Mouse (Mus musculus): ENCODE data around the gene Slu7. TPM values are rescaled to one million over a fixed set of nuclear protein-coding genes. Genes with fewer than 3 reads are reported as not detected.

Gene Slu7
- 10 to 100 TPM; 34.0 to 36.5 TPM for total RNA-seq (2021)
- long read RNA-seq, experiment 1, transcript Slu7-201 (16 exons, 3,625 nt): major isoform, 21 of 61 reads
- long read RNA-seq, experiment 1, partial matches to known transcripts: 2 of 61 reads
- long read RNA-seq, experiment 1, other reads (novel, unspliced or antisense): 38 of 61 reads
- long read RNA-seq, experiment 2, transcript Slu7-201 (16 exons, 3,625 nt): major isoform, 20 of 56 reads
- long read RNA-seq, experiment 2, partial matches to known transcripts: 3 of 56 reads
- long read RNA-seq, experiment 2, other reads (novel, unspliced or antisense): 33 of 56 reads

DNA sequence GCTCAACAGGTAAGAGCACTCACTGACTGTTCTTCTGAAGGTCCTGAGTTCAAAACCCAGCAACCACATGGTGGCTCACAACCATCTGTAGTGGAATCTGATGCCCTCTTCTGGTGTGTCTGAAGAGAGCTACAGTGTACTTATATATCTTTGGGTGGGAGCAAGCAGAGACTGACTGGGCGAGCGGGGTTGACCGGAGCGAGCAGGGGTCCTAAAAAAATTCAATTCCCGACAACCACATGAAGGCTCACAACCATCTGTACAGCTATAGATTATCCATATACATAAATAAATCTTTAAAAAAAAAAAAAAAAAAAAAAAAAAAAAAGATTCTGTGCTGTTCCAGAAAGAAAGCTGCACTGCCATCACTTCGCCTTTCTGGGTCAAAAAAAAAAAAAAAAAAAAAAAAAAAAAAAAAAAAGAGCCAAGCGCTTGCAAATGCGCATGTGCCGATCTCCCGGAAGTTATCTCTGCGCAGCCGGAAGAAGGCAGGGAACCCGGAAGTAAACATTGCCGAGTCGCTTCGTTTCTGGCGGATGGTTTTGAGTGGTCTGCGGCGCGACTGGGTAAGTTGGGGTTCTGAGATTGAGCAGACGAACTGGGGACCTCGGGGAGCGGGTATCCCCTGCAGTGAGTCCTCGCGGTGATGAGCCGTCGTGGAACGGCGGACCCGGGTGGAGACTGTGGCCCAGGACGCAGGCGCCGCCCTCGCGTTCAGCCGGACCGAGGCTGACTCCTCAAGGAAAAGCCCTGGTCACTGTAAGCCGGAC, at the start of gene Slu7:
Gene Slu7, plus strand, starts transcription at position 491 of the 770 bp plus-strand sequence.
- DNase-seq (ENCODE audit: low spot score): peak; percentile 75

DNA sequence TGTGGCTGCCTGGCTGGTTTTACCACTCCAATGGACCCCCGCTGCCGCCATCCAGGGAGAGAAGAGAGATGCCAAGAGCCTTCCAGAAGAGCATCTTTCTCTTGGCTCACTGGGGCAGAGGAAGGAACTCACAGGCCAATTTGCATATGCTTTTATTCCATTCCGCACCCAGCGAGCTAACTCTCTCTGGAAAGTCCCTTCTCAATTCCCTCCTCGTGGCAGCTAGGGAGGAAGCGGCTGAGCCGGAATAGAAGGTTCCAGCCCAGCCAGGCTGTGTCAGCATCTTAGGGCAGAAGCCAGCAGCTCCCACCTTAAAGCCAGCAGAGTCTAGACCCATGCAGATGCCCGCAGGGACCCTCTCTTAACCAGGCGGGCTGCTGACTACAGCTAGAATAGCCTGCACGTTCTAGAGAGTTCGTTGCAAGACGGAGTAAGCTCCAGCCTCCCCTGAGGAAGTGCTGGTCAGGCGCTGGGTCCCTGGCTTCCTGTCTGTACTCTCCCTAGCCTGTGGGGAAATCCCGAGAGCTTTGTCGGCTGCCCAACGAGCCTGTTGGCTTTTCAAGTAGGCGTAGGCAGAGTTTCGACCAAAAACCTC, 48.4 kb upstream of the Slu7 start:
- DNase-seq (ENCODE audit: low spot score): peak; percentile 29

DNA sequence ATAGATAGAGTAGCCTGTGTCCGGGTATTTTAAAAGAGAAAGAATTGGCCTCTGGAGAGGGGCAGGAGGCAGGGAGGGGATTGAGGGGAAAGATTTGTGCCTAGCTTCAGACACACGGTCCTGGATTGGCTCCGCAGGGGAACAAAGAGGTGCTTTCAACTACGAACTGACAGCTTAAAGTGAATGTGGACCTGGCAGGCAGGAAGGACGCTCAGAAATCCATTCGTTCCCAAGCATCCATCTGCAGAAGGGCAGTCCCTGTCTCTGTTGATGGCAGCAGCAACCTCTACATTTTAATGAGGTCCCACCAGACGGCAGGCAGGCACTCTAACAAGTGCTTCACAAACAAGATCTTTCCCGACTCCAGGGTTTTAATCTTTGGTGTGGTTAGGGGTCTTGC, 47.8 kb upstream of the Slu7 start:
- DNase-seq (ENCODE audit: low spot score): no peak

DNA sequence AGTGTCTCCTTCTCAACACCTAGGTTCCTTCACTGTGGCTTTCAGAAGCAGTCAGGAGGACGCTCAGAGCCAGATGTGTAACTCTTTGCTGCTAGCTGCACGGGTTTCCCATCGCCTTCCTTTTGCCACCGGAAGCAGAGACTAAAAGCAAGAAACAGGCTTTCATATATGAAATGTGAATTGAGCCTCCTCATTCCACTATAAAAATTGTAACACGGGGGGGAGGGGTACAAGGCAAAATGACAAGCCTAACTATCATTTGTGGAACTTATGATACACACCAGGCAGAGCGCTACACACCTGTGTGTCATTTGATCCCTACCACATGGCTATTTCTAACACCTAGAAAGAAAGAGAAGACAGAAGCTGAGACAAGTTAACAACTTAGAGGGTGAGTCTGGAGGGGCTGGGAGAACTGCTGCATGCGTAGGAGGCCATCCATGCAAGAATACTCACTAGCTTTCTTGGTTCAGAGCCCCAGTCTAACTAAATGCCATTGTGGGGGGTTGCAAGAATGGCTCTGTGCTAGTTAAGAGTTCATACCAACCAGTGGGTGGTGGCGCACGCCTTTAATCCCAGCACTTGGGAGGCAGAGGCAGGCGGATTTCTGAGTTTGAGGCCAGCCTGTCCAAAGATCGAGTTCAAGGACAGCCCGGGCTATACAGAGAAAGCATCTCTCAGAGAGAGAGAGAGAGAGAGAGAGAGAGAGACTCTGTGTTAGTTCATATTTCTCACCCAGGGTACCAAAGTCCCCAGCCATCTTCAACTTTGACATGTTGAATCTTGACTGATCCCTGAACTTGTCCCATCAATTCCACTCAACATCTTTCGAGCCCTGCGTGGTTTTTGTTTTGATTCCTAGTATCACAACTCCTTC, 46.3 kb upstream of the Slu7 start:
- no peak for DNase-seq (ENCODE audit: low spot score)

DNA sequence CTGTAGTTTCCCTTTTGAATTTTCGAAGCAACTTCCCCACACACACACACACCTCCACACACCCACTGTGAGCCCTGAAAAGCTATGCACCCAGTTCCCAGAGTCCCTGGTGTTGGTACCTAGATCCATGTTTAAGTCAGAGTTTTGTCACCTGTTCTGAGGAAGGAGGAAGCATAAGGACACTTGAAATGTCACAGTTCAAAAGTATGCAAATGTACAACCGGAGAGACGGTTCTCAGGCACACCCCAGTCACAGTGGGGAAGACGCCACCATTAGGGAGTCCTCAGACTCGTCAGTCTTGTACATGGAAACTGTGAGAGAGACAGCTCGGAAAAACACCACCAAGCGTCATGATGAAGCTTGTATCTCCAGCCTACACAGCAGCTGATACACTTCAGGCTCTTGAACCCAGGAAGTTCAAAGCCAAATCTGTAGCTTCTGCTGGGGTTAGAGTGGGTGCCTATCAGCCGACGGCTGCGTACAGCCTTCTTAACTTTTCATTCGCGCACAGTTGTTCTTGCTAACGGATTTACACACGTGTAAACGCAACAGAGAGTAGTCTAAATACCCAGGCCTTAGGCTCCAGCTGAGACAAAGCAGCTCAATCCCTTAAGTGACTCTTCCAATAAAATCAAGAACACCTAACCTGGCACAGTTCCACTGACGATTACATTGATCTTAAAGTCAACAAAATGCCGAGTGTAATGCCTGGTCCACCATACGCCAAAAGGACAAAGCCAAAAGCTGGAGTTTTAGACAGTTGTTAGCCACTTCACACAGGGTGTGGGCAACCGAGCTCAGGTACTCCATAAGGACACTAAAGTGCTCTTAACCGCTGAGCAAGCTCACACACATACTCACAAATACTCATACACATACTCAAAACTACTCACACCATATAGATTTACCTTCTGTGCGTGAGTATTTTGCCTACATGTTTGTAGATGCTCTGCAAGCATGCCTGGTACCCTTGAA, 45.1 kb upstream of the Slu7 start:
- DNase-seq (ENCODE audit: low spot score): no peak

DNA sequence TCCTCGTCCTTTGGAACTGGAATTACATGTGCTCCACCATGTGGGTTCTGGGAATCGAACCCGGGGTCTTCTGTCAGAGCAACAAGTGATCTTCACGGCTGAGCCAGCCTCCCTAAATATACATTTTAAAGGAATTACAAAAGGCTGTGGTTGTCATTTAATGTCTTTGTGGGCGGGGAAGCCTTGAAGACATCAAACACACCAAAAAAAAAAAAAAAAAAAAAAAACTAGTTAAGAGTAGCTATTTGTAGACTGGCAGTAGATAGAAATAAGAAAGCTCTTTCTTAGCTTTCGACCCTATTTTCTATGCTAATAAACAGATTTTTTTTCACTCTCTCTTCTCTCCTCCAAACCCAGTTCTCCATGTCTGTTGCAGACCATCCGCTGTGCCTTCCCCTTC, 44.4 kb upstream of the Slu7 start:
- no peak for DNase-seq (ENCODE audit: low spot score)

DNA sequence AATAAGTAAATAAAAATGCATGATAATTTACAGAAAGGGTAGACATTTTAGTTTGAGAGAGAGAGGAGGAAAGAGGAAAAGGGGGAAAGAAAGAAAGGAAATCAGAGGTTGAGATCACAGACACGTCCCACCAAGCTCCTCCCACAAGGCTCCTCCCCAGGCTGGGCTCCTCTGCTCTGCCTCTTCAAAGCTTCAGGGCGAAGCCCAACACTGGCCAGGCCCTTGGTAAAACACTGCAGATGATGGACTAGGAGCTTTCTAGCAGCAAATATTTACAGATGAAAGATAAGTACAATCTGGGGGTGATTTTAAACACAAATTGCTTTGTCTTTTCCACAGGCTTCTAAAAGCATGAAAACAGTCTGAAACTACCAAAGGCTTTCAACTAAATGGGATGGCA, 40.8 kb upstream of the Slu7 start:
- no peak for DNase-seq (ENCODE audit: low spot score)

DNA sequence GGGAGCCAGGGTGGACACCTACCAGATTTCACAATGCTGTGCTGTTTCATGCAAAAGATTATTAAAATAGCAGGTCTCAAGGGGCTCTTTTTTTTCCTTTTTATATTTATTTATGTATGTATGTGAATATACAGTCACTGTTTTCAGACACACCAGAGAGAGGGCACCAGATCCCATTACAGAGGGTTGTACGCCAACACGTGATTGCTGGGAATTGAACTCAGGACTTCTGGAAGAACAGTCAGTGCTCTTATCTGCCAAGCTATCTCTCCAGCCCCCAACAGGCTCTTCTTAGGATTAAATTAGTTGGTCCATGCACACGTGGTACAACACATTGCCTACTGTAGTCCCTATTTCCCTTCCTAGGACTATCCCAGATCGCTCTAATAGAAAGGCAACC, 40.2 kb upstream of the Slu7 start:
- no peak for DNase-seq (ENCODE audit: low spot score)

DNA sequence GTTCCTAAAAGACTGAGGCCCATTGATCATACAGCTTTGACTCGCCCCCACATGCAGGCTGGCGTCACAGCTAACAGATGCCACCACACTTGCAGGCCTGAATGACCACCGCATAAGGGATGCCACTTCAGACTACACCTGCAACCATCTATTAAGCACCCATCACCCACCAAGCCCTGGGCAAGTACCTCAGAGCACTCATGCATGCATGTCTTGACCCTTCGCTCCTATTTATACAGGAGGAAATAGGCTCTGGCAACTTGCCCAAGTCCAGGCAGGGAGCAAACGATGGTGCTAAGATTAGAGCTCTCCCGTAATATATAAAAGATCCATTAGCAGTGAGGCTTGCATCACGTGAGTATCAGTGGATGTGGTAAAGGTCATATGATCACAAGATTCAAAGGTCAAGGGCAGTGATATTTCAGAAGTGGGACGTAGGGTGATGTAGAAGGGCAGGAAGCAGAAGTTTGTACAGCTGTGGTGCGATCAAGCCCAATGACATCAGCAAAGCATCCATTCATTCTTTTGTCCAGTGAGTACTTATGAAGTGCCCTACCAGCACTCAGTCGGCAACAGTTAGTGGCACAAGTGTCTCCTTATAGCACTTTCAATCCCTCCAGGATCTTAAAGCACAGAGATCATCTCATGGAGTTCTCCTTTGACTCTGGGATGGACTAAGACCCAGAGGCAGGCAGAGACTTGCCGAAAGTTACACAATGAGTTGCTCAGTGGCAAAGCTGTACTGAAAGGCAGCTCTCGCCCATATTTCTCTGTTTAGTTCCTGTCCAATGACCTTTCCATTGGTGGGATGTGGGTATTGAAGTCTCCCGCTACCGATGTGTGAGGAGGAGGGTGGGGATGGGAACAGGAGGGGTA, 38.2 kb upstream of the Slu7 start:
- no peak for DNase-seq (ENCODE audit: low spot score)

DNA sequence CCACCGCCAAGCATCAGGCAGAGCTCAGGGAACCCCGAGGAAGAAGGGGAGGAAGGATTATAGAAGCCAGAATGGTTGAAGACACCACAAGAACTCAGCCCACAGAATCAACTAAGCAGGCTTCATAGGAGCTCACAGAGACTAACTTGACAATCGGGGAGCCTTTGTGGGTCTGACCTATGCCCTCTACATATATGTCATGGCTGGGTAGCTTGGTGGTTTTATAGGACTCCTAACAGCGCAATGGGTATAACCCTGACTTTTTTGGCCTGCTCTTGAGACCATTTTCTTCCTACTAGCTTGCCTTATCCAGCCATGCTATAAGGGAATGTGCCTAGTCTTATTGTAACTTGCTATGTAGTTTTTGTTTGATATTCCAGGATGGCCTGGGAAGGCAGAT, 37.3 kb upstream of the Slu7 start:
- DNase-seq (ENCODE audit: low spot score): no peak

DNA sequence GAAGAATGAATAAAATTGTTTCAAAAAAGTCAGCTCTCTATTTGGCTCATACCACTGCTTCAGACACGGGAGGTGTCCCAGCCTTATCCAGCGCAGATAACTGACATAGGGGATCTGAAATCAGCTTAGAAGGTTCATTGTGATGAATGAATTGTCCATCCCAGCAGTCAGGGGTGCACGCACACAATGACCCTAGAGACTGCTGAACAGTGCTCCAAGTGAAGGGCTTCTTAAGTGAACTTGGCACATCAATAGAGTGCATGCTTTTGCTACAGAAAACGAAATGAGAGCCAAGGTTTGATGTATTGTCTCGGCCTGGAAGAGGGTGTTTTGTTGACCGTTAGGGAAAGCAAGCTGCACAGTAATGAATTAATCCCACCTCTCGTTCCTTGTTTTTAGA, 36.9 kb upstream of the Slu7 start:
- DNase-seq (ENCODE audit: low spot score): no peak

DNA sequence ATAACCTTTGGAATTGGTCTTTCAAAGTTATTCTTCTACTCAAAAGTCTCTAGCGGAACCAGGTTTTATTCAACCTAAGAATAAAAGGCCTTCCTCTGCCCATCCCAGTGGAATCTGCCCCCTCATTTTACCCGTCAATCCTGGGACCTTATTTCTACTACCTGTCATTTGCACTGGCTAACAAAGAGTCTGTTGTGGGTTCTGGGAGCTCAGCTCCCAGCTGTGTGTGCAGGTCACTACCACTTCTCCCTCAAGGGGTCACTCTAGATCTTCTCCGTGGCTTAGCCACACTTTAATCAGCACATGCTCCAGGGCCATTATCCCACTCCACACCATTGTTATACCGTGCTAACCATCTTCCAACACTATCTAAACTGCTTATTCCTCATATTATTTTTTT, 34.2 kb upstream of the Slu7 start:
- no peak for DNase-seq (ENCODE audit: low spot score)

DNA sequence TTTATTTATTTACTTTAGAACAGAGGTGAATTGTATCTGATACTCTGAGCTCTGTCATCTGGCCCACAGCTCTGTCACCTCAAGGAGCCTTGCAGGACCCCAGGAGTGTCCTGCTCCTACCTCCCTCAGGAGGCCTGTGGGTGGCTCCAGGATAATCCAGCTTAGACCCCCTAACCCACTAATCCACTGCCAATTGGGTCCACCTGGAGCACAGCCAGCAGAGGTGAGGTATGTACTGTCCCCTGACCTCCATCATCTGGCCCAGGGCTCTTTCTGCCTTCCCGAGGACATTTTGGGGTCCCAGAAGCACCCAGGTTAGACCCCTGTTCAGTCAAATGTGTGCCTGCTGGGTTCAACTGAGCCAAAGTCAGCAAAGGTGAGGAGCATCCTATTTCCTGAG, 33.4 kb upstream of the Slu7 start:
- no peak for DNase-seq (ENCODE audit: low spot score)

DNA sequence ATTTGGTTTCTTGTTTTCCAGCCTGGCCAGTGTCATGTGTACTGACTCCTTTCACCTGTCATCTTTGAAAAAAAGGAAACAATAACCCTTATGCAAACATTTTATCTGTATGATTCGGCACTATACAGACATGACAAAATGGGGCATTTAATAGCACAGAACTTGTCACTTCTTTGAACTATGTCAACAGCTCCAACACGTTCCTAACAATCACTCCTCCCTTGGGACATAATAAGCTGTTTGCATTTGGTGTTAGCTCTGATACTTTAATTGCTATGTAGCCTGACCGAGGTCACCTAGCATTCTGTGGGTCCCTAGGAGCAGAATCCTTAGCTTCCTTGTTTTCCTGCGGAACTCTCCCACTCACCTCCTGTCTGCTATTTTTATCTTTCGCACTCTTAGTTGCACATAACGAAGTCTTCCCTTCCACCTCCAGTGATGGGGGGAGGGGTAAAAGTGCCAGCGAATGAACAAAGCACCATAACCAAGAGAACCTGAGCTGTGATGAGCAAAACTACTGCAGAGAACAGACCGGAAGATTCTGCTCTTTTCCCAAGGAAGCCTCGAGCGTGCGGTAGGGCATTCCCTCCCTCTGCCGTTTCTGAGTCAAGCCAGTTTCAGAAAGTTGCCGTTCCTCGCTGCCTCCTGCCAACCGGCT, 29.3 kb upstream of the Slu7 start:
- no peak for DNase-seq (ENCODE audit: low spot score)

DNA sequence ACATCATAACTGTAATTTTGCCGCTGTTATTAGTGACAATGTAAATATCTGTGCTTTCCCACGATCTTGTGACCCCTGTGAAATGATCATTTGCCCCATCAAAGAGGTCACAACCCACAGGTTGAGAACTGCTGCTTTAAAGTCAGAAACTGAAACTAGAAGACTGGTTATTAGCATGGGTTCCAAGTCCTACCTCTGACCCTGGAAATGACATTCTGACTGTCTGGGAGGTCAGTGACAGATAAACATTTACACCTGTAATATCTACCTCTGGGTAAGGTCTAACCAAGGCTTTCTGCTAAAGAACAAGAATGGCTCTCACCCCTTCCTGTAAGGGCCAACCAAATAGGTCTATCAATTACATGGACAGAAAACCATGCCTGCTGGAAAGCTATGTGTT, 24.7 kb upstream of the Slu7 start:
- DNase-seq (ENCODE audit: low spot score): no peak

DNA sequence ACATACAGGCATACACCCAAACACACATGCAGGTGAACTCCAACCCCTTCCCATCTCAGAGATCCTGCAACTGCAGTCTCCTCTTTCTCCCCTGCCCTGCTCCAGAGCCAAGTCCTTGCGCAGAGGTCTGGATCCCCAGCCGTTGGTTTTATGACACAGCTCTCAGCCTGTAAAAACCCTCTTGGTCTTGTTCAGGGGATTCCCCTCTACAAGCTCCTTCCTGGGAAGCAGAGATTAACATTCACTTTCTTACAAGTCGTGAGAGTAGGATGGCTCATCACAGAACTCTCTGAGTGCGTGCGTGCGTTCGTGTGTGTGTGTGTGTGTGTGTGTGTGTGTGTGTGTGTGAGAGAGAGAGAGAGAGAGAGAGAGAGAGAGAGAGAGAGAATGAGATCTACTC, 23.3 kb upstream of the Slu7 start:
- DNase-seq (ENCODE audit: low spot score): no peak

DNA sequence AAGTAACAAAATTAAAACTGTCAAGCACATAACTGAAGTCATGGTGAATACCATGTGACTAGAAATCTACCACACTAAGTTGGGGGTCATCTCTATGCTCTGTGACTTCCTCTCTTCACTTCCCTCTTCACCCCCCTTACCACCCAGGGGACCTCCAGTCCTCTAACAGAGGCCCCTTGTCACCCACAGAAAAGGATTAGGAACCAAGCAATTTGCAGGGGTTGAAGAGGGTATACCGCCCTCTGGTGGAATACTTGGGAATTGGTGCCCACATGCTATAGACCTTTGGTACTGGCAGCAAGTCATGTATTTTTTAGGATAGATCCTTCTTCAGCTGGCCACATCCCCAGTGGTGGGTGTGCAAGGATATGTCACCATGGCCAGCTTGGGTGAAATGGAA, 22.1 kb upstream of the Slu7 start:
- DNase-seq (ENCODE audit: low spot score): peak; percentile 53

DNA sequence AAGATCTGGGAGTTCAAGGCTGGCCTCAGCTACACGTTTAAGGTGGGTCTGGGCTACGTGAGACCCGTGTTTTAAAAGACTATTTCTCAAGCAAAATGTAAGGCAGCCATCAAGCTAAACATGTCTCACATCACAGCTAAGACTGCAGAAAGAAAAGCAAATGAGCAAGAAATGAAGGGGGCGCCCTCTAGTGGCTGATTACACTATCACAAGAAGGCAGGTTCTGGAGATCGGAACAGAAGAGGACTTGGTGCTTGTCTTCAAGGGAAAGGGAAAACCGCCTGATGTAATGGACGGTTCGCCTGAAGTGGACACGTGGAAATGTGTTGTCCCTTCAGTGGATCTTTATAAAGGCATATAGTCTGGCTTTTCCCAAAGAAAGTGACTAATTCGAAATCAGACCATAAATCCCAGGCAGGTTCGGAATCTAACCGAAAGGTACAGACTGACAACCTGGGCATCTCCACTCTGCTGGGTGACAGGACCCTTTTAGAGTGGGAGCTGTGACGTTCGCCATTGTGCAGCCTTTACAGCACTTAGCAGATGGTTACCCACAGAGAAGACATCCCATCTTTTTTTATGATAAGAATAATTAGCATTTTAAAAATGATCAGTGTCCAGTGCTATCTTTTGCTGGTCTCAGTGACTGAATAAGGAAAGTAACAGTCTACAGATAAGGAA, 20.6 kb upstream of the Slu7 start:
- peak; percentile 76 for DNase-seq (ENCODE audit: low spot score)

DNA sequence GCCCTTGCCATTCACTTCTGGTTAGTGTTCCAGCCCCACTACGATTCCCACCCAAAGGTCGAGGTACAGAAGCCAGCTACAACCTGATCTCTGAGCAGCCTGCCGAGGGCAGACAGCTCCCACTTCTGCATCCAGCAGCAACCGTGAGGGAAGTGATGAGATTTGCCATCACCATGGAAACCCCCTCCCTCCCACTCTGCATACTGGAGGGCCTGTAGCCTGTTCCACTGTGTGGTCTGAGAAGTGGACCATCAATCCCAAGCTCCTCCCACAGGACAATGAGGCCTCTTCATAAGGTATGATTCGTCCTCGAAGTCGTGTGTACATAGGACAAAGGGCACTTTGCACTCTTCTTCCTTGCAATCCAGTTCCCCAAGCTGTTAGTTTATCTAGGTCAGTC, 16.3 kb upstream of the Slu7 start:
- DNase-seq (ENCODE audit: low spot score): no peak

Data from gastrocnemius, adult 18-20 months (tissue).